Comparison of ENCODE assay signal across 8 mouse cellular contexts in genomic region chr4:46650086-46650753, GRCm38 (mm10). TPM values are rescaled to one million over a fixed set of nuclear protein-coding genes. Genes with fewer than 3 reads are reported as not detected.
A peak's percentile ranks its signal among the peaks of the same experiment; 100 is the strongest.
DNase-seq lines count a peak whose midpoint lies in the region; ATAC-seq and TF ChIP-seq lines count a peak whose summit lies in the region.

Gene Tbc1d2, minus strand, starts transcription at chr4:46650209.

- no peaks in the 10 kb centered on the region for H3K36me3 ChIP-seq in heart, embryonic 13.5 days
- H3K36me3 ChIP-seq in kidney, postnatal 0 days (ENCODE audit: insufficient read depth, low read length) = no peaks in the 10 kb centered on the region
- H3K36me3 ChIP-seq in liver, embryonic 11.5 days (ENCODE audit: control insufficient read depth, insufficient read depth, low read length) = no peaks in the 10 kb centered on the region
- no peaks in the 10 kb centered on the region for H3K36me3 ChIP-seq in myocyte (ENCODE audit: control insufficient read depth, insufficient read depth)

- peak; percentile 47 for TF ChIP-seq POLR2A in myocyte (IDR thresholded peaks at IDR 0.05; ENCODE audit: insufficient read length, low read depth)

- peak; percentile 98 for DNase-seq in CD4-positive, CD25-positive, alpha-beta regulatory T cell, adult 2 months (ENCODE audit: low read depth, low spot score)
- peak; percentile 86 for DNase-seq in c-Kit-positive CD71-negative TER-119-negative erythroid progenitor cells, embryonic 14.5 days (ENCODE audit: low read depth)
- DNase-seq in fibroblast of lung, adult 2 months (ENCODE audit: low read depth) = peak; percentile 79
- DNase-seq in kidney, postnatal 0 days (ENCODE audit: low spot score) = peak; percentile 95
- peak; percentile 96 for DNase-seq in liver, embryonic 11.5 days (ENCODE audit: low spot score)
- DNase-seq in spleen, postnatal 4 days (ENCODE audit: low spot score in 2 of 2) = peak; percentile 94 to 97

- H3K27ac ChIP-seq in heart, embryonic 13.5 days (replicated peaks) = peak within 1 kb of the TSS; percentile 83
- peak within 1 kb of the TSS; percentile 91 for H3K27ac ChIP-seq in kidney, postnatal 0 days
- H3K27ac ChIP-seq in liver, embryonic 11.5 days (ENCODE audit: low read depth, low read length) = peak within 1 kb of the TSS; percentile 16

- peak within 1 kb of the TSS; percentile 82 for H3K4me3 ChIP-seq in heart, embryonic 13.5 days
- H3K4me3 ChIP-seq in kidney, postnatal 0 days (replicated peaks; ENCODE audit: low read depth, low read length) = peak within 1 kb of the TSS; percentile 71
- peak within 1 kb of the TSS; percentile 69 for H3K4me3 ChIP-seq in liver, embryonic 11.5 days (ENCODE audit: low read depth, low read length)
- H3K4me3 ChIP-seq in myocyte = peak within 1 kb of the TSS; percentile 40

- no peaks in the 10 kb centered on the region for H3K9me3 ChIP-seq in heart, embryonic 13.5 days
- H3K9me3 ChIP-seq in kidney, postnatal 0 days (replicated peaks; ENCODE audit: low read length) = no peaks in the 10 kb centered on the region
- no peaks in the 10 kb centered on the region for H3K9me3 ChIP-seq in liver, embryonic 11.5 days (ENCODE audit: control insufficient read depth, low read length)

- under 1% methylated on average over 69 of the region's 69 CpGs for WGBS in heart, embryonic 13.5 days
- under 1% methylated on average over 67 of the region's 69 CpGs for WGBS in kidney, postnatal 0 days
- under 1% methylated on average over 69 of the region's 69 CpGs for WGBS in liver, embryonic 11.5 days

- peak within 1 kb of the TSS; percentile 99 for H3K4me2 ChIP-seq in heart, embryonic 13.5 days
- H3K4me2 ChIP-seq in kidney, postnatal 0 days (ENCODE audit: low read length) = peak within 1 kb of the TSS; percentile 94
- peak within 1 kb of the TSS; percentile 99 for H3K4me2 ChIP-seq in liver, embryonic 11.5 days
- peak within 1 kb of the TSS; percentile 98 for H3K4me2 ChIP-seq in myocyte (ENCODE audit: low read depth)

- H3K9ac ChIP-seq in heart, embryonic 13.5 days = peak within 1 kb of the TSS; percentile 84
- H3K9ac ChIP-seq in kidney, postnatal 0 days (ENCODE audit: low read depth, low read length) = peak within 1 kb of the TSS; percentile 71
- H3K9ac ChIP-seq in liver, embryonic 11.5 days (ENCODE audit: low read depth, low read length) = peak within 1 kb of the TSS; percentile 75

- TF ChIP-seq CTCF in kidney, postnatal 0 days (IDR thresholded peaks at IDR 0.05; ENCODE audit: low read depth) = peak; percentile 63

- H3K79me2 ChIP-seq in myocyte (ENCODE audit: control insufficient read depth, insufficient read depth) = no peaks in the 10 kb centered on the region

- peaks cover 68% of the 10 kb centered on the region for H3K27me3 ChIP-seq in heart, embryonic 13.5 days (replicated peaks)
- H3K27me3 ChIP-seq in kidney, postnatal 0 days (ENCODE audit: insufficient read depth, low read length) = no peaks in the 10 kb centered on the region
- peaks cover 17% of the 10 kb centered on the region for H3K27me3 ChIP-seq in liver, embryonic 11.5 days (replicated peaks; ENCODE audit: control insufficient read depth, insufficient read depth, low read length)
- no peaks in the 10 kb centered on the region for H3K27me3 ChIP-seq in myocyte (ENCODE audit: control insufficient read depth, insufficient read depth, insufficient read length)

- peak; percentile 93 for ATAC-seq in heart, embryonic 13.5 days (ENCODE audit: extremely low read depth, insufficient number of reproducible peaks, low FRiP score, low TSS enrichment)
- ATAC-seq in kidney, postnatal 0 days (replicated peaks; ENCODE audit: low FRiP score, low read depth) = peak; percentile 97
- peak; percentile 95 for ATAC-seq in liver, embryonic 11.5 days (replicated peaks; ENCODE audit: low FRiP score)

- peak within 1 kb of the TSS; percentile 12 for H3ac ChIP-seq in myocyte (ENCODE audit: control insufficient read depth, insufficient read length)

- H3K4me1 ChIP-seq in heart, embryonic 13.5 days = peaks cover 13% of the 10 kb centered on the region
- H3K4me1 ChIP-seq in kidney, postnatal 0 days (replicated peaks; ENCODE audit: insufficient read depth, low read length) = 0 out of 2 replicates have a peak, but pooled peaks cover 4% of the 10 kb centered on the region
- H3K4me1 ChIP-seq in liver, embryonic 11.5 days (replicated peaks; ENCODE audit: control insufficient read depth, insufficient read depth, low read length) = 0 out of 2 replicates have a peak, but pooled peaks cover 3% of the 10 kb centered on the region

TF ChIP-seq in myocyte, 11 proteins besides CTCF, POLR2A, EP300 and RAD21:
- TF ChIP-seq POLR2AphosphoS2 (IDR thresholded peaks at IDR 0.05; ENCODE audit: insufficient read length, low read depth) = peak; percentile 60
- no peak for TF ChIP-seq E2F4 (IDR thresholded peaks at IDR 0.05; ENCODE audit: insufficient read depth)

RNA-seq across cellular contexts. Expression of gene Tbc1d2, which starts in this region (rescaled TPM):
- 0.55 and 0.63 TPM in 2 replicates for polyA plus RNA-seq in heart, embryonic 13.5 days (2015; fragmentation: Nextera tagmentation; extraction: Ambion mirVana)
- polyA plus RNA-seq in kidney, postnatal 0 days (2015; fragmentation: Nextera tagmentation; extraction: Ambion mirVana) = 3.6 and 4.2 TPM in 2 replicates
- 0.58 and 0.70 TPM in 2 replicates for polyA plus RNA-seq in liver, embryonic 11.5 days (2014; fragmentation: Nextera tagmentation; extraction: Ambion mirVana)
- 0.20 TPM for polyA plus RNA-seq in myocyte (2012; fragmentation: generic; extraction: Trizol)

Comparison
In these comparisons a context has a peak if more than half of its experiments do, and no peak if none do; other contexts are left out.
1. Peak in every context shown above with its lines: DNase-seq, ATAC-seq, H3K4me3 ChIP-seq and H3K27ac ChIP-seq.
2. Peak in ATAC-seq, H3K4me3 ChIP-seq, H3K27ac ChIP-seq, H3K9ac ChIP-seq and H3K4me2 ChIP-seq in heart, embryonic 13.5 days; RNA of the gene not detected or under 1 TPM.
3. Peak in DNase-seq, ATAC-seq, H3K4me3 ChIP-seq, H3K27ac ChIP-seq, H3K9ac ChIP-seq and H3K4me2 ChIP-seq in liver, embryonic 11.5 days; RNA of the gene not detected or under 1 TPM.
4. H3K27ac ChIP-seq: peak in every context shown above with its lines; median percentile 91 in kidney, postnatal 0 days; 83 in heart, embryonic 13.5 days; 16 in liver, embryonic 11.5 days.